Mouse (Mus musculus) skeletal muscle tissue, postnatal 0 days (tissue): ENCODE data around the gene Calr4. TPM values are rescaled to one million over a fixed set of nuclear protein-coding genes. Genes with fewer than 3 reads are reported as not detected.

Experiments
- polyA plus RNA-seq: library from polyadenylated mRNA; unstranded; fragments of >200 nt; fragmentation: Nextera tagmentation; extraction: Ambion mirVana; gene quantifications from 2 replicates; pipeline ENCODE4 v1.2.1, GENCODE M21; 2015

Calr4 gene
- 0.17 and 0.24 TPM in 2 replicates for polyA plus RNA-seq

GRCm38 (mm10) chr4:109234185-109234584 lies at the start of gene Calr4:
TSS of gene Calr4 (plus strand) at chr4:109234485.

DNA sequence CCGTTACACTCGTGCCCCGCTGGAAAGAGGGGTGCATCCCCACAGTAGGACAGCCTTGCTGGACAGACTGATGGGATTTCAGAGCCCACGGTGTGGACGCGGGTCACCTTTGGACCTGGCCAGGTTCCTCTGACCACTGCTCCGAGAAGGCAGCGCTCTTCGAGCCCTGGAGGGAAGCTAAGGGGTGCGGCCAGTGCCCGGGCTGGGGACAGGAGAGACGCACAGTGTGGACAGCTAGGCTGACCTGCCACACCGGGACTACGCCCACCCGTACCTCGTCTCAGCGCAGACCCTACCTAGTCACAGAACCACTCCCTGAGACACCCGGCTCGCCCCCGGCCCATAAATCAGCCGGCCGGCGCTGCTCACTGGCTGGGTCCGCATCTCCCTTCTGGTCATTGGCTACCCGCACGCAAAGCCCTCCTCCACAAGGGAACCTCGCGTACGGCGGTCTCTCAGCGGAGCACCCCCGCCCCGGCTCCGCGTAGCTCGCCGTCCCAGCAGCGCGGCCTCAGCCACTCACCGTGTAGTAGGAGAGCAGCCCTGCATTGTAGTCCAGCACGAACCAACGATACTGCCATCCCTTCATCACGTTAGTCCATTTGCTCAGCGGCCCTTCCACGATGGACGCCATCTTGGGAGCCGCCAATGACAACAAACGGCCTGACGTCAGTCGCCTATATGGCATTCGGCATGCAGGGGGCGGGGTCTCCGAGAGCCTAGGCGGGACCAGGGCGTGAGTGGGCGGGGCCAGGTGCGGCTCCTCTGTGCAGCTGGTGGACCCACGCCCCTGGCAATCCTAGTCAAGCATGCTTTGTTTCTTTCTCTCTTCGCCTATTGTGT lies 32.5 kb upstream of the Calr4 start, which contains the start of gene Osbpl9:
Gene Osbpl9 (minus strand): TSS at position 691 of the 843 bp plus-strand sequence.

GRCm38 (mm10) chr4:109279689-109280458 lies 45.6 kb downstream of the Calr4 start, which contains the start of gene Eps15:
TSS of gene Eps15 (plus strand) at chr4:109280268.

Other genes with a start within 250 kb of the Calr4 start
- gene Nrd1, start 233.8 kb upstream of the Calr4 start, polyA plus RNA-seq, result 42.9 and 46.2 TPM in 2 replicates
- 53.8 and 57.6 TPM in 2 replicates for gene Osbpl9, start 32.2 kb upstream of the Calr4 start, polyA plus RNA-seq
- gene Eps15, start 45.8 kb downstream of the Calr4 start, polyA plus RNA-seq, result 21.3 and 22.0 TPM in 2 replicates
- 0.31 and 0.74 TPM in 2 replicates for gene Ttc39a, start 172.1 kb downstream of the Calr4 start, polyA plus RNA-seq